Mouse (Mus musculus): Measurements from ENCODE around the gene Psenen. TPM values are rescaled to one million over a fixed set of nuclear protein-coding genes. Genes with fewer than 3 reads are reported as not detected.

Psenen gene
- polyA plus RNA-seq, 1 experiment, result 236 TPM

DNA sequence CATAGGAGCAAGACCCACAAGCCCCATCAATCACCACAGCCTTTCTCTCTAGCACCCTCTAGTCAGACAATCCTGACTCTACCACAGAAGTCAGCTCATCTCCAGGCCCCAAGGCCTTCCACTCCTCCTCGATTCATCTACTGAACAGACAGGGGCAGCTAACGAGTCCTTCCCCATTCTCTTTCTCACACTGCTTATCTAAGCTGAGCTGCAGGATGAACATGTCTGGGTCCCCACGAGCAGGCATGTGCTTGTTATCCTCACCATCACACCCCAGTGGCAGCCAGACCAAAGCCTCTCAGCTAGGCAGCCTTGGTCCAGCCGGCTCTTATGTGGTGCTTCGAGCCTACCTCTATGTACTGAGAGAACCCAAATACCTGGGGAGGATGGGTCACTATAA lies 9.0 kb upstream of the Psenen start:
- TF ChIP-seq CTCF (IDR thresholded peaks at IDR 0.05; ENCODE audit: low read depth, low read length) (no peak), POLR2A (IDR thresholded peaks at IDR 0.05; ENCODE audit: borderline replicate concordance, low read depth, low read length) (no peak)
- H3K4me3 ChIP-seq (ENCODE audit: insufficient read depth, low read length), result no peak overlapping the region

DNA sequence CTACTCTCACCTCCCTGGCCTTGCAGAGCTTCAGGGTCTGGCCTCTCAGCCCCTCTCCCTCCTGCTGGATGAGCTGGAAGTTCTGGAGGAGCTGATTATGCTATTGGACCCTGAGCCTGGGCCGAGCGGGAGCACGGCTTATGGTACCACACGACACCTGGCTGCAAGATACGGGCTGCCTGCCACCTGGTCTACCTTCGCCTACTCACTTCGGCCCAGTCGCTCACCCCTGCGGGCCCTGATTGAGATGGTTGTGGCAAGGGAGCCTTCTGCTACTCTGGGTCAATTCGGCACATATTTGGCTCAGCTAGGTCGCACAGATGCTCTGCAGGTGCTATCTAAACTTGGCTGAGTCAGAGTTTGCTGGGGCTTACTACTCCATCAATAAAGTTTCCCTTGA lies 4.1 kb upstream of the Psenen start:
- TF ChIP-seq CTCF (IDR thresholded peaks at IDR 0.05; ENCODE audit: low read depth, low read length) (no peak), POLR2A (IDR thresholded peaks at IDR 0.05; ENCODE audit: borderline replicate concordance, low read depth, low read length) (no peak)
- H3K27ac ChIP-seq (ENCODE audit: insufficient read depth, low read depth, low read length), result no peak overlapping the region
- no peak overlapping the region for H3K4me3 ChIP-seq (ENCODE audit: insufficient read depth, low read length)
- peaks cover 3% of the 10 kb centered on the region; the same call in 1 of the 2 replicates for H3K4me1 ChIP-seq (ENCODE audit: control insufficient read depth, insufficient read depth, low read length)

More for the DNA sequence above, 9.0 kb upstream of the Psenen start:
- H3K27ac ChIP-seq (ENCODE audit: insufficient read depth, low read depth, low read length), result no peak overlapping the region
- no peaks in the 10 kb centered on the region for H3K4me1 ChIP-seq (ENCODE audit: control insufficient read depth, insufficient read depth, low read length)

DNA sequence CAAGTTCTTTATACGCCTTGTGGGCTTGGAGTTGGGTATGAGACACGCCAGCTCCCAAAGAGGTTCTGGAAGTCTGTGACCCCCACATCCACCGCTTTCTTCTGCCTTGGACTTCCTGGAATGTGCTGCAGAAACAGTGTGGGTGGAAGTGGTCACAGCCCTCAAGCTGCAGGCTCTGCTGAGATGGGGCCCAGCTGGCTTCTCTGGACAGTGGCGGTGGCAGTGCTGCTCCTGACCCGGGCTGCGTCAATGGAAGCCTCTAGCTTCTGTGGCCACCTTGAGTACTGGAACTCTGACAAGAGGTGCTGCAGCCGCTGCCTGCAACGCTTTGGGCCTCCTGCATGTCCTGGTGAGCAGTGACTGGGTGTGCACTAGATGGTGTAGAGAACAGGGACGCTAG lies 2.6 kb upstream of the Psenen start:
- H3K27ac ChIP-seq (ENCODE audit: insufficient read depth, low read depth, low read length), result no peak overlapping the region
- H3K4me3 ChIP-seq (ENCODE audit: insufficient read depth, low read length), result no peak overlapping the region

DNA sequence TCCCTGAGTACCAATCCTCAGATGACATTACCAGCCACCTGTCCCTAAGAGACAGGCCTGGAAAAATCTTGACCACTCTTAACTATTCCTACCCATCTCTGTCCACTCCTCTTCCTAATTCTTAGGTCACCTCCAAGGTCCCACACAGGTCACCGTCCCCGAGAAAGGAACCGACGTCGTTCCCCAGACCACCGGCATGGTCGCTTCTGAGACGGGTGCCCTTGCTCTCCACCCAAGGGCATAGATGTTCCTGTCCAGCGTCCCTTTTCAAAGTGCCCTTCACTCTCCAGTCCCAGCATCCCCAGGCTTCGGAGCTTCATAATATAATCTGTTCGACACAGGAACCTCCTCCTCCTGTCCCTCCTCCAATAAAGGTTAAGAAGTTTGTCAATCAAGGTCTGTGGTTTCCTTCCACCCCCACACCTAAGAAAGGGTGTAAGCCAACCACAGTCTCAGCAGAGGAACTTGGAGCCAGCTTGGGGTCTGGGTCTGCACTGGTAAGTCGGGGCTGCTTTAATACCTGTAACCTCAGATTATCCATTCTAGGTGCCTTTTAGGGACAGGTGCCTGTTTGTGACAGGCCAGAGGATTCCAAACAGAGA lies 1.6 kb upstream of the Psenen start, which contains the start of gene Igflr1:
Gene Igflr1, plus strand, starts transcription at position 458 of the 602 bp plus-strand sequence.
- Histone ChIP-seq H3K4me3 (ENCODE audit: insufficient read depth, low read length) (no peak within 1 kb of the TSS), H3K27ac (ENCODE audit: insufficient read depth, low read depth, low read length) (no peak within 1 kb of the TSS), H3K4me1 (ENCODE audit: control insufficient read depth, insufficient read depth, low read length) (peaks cover 6% of the 10 kb centered on the region)
- no peak for TF ChIP-seq CTCF (IDR thresholded peaks at IDR 0.05; ENCODE audit: low read depth, low read length)

More for the DNA sequence above, 2.6 kb upstream of the Psenen start:
- H3K4me1 ChIP-seq (ENCODE audit: control insufficient read depth, insufficient read depth, low read length), result peaks cover 3% of the 10 kb centered on the region; the same call in 1 of the 2 replicates
- no peak for TF ChIP-seq CTCF (IDR thresholded peaks at IDR 0.05; ENCODE audit: low read depth, low read length)
- no peak for TF ChIP-seq POLR2A (IDR thresholded peaks at IDR 0.05; ENCODE audit: borderline replicate concordance, low read depth, low read length)

DNA sequence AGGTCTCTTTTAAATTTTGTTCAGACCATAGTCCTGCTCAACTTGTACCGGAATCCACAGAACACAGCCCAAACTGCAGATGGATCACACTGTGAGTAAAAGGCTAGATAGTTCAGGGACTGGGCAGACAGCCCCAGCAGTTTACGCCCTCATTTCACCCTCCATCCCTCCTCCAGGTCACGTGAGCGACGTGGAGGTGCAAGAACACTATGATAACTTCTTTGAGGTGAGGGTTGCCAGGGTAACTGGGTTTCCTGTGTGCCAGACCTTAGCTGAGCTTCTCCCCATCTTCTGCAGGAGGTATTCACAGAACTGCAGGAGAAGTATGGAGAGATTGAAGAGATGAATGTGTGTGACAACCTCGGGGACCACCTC lies 466 bp upstream of the Psenen start:
- TF ChIP-seq CTCF (IDR thresholded peaks at IDR 0.05; ENCODE audit: low read depth, low read length), result no peak
- no peak for TF ChIP-seq POLR2A (IDR thresholded peaks at IDR 0.05; ENCODE audit: borderline replicate concordance, low read depth, low read length)
- H3K4me1 ChIP-seq (ENCODE audit: control insufficient read depth, insufficient read depth, low read length), result peaks cover 9% of the 10 kb centered on the region
- peak overlapping the region; percentile 69 for H3K4me3 ChIP-seq (ENCODE audit: insufficient read depth, low read length)
- no peak overlapping the region for H3K27ac ChIP-seq (ENCODE audit: insufficient read depth, low read depth, low read length)

DNA sequence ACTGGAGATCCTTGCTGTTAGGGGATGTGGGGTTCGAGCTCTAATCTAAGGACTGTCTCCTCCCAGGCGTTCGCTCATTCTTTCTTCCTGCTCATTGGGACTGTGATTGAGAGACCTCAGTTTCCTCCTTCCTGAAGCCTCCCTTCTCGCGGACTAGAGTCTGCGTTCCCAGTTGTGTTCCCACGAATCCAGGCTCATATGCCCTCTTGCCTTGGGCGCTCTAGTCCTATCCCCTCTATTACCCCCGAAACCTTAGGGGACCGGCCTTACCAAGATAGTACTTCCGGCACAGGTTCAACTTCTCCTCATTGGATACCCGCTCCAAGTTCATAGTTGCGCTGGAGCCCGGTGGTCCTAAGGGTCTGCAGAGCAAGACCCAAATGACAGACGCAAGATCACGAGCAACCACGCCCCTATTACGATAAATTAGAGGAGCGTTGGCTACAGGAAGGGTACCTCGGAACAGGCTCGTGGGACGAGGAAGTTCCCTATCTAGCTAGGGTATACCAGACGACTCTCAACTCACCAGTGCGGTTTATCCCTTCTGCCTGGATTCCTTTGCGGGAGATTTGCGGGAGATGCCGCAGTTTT lies 806 bp downstream of the Psenen start:
- H3K4me1 ChIP-seq (ENCODE audit: control insufficient read depth, insufficient read depth, low read length), result peaks cover 15% of the 10 kb centered on the region
- no peak for TF ChIP-seq CTCF (IDR thresholded peaks at IDR 0.05; ENCODE audit: low read depth, low read length)
- no peak for TF ChIP-seq POLR2A (IDR thresholded peaks at IDR 0.05; ENCODE audit: borderline replicate concordance, low read depth, low read length)
- peak overlapping the region; percentile 62 for H3K27ac ChIP-seq (ENCODE audit: insufficient read depth, low read depth, low read length)
- peak overlapping the region; percentile 67 for H3K4me3 ChIP-seq (ENCODE audit: insufficient read depth, low read length)

DNA sequence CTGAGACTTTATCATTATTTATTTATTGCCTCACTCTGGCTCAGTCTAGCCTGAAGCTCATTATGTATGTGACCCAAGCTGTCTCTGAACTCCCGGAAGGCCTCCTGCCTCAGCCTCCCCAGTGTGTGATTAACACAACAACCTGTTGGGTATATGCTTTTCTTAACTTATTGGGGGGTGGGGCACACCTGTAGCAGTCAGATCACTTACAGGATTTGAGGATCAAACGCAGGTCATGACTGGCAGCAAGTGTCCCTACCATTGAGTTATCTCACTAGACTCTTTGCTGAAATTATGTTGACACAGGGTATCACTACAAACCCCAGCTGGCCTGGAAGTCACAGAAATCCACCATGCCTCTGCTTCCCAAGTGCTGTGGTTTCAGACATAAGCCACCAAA lies 3.1 kb downstream of the Psenen start:
- Histone ChIP-seq H3K4me1 (ENCODE audit: control insufficient read depth, insufficient read depth, low read length) (peaks cover 15% of the 10 kb centered on the region), H3K4me3 (ENCODE audit: insufficient read depth, low read length) (no peak overlapping the region), H3K27ac (ENCODE audit: insufficient read depth, low read depth, low read length) (no peak overlapping the region)
- no peak for TF ChIP-seq CTCF (IDR thresholded peaks at IDR 0.05; ENCODE audit: low read depth, low read length)
- TF ChIP-seq POLR2A (IDR thresholded peaks at IDR 0.05; ENCODE audit: borderline replicate concordance, low read depth, low read length), result no peak

DNA sequence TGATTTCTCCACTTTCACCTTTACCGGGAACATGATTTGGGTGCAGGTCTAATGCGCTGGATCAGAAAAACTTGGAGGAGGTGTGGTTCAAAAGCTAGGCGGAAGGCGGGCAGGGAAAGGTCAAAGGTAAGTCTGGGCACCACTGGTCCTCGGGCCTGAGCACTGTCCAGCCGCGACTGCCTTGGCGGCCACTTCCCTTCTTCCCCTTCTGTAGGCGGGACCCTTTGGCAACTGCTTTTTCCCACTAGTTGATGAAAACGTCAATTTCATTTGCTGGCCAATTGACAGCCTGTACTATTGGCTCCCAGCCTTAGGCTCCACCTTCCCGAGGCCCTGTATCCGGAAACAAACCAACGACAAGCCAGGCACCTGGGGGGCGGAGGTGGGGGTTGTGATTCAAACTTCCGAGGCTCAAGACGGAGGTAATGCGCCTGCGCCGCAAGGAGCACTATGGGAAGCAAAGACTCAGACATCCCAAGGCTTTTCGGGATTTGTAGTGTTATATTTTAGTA lies 3.9 kb downstream of the Psenen start, which contains the start of gene Lin37:
Gene Lin37, minus strand, starts transcription at position 396 of the 512 bp plus-strand sequence.
- TF ChIP-seq POLR2A (IDR thresholded peaks at IDR 0.05; ENCODE audit: borderline replicate concordance, low read depth, low read length) (no peak), CTCF (IDR thresholded peaks at IDR 0.05; ENCODE audit: low read depth, low read length) (no peak)
- H3K4me1 ChIP-seq (ENCODE audit: control insufficient read depth, insufficient read depth, low read length), result peaks cover 15% of the 10 kb centered on the region
- H3K4me3 ChIP-seq (ENCODE audit: insufficient read depth, low read length), result peak within 1 kb of the TSS; percentile 86
- H3K27ac ChIP-seq (ENCODE audit: insufficient read depth, low read depth, low read length), result peak within 1 kb of the TSS; percentile 67

DNA sequence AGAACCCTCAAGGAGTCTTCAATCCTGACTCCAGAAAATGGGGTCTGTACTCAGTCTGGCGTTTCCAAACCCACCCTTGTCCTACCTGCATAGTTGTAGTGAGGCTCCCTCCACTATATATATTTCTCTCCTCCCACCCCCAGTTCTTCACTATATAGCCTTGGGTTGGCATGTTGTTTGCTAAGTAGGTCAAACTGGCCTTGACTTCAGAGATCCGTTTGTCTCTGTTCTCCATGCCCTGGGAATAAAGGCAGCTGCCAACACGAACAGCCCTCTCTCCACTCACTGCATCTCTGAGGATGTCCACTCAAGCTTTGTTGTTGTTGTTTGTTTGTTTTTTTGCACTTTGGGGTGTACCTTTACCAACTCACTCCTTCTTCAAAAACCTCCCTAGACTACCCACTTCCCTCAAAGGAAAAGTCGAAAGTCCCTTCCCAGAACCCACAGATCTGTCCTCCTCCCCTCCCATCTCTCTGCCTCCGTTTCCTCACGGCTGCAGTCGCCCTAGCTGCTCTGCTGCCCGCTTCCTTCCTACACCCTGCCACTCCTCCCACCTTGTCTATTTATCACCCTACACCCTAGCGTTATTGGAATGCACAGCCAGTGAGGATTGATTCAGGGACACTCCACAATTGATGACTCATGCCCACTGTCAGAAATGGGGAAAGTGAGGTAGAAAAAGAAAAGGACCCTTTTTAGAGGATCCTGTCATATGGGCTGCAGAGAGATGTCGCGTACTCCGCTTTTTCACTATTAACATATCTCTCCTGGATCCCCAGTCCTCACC lies 4.6 kb downstream of the Psenen start:
- H3K4me1 ChIP-seq (ENCODE audit: control insufficient read depth, insufficient read depth, low read length), result peaks cover 12% of the 10 kb centered on the region
- TF ChIP-seq POLR2A (IDR thresholded peaks at IDR 0.05; ENCODE audit: borderline replicate concordance, low read depth, low read length) (no peak), CTCF (IDR thresholded peaks at IDR 0.05; ENCODE audit: low read depth, low read length) (no peak)
- H3K4me3 ChIP-seq (ENCODE audit: insufficient read depth, low read length), result peak overlapping the region; percentile 86
- peak overlapping the region; percentile 67 for H3K27ac ChIP-seq (ENCODE audit: insufficient read depth, low read depth, low read length)
